Mouse (Mus musculus): Measurements from ENCODE around the gene Suds3. TPM values are rescaled to one million over a fixed set of nuclear protein-coding genes. Genes with fewer than 3 reads are reported as not detected.

Suds3 gene
- total RNA-seq (2021): 100 to 1,000 TPM; 100 to 109 TPM
- long read RNA-seq, experiment 1, partial matches to known transcripts: 23 of 241 reads
- long read RNA-seq, experiment 1, other reads (novel, unspliced or antisense): 218 of 241 reads
- long read RNA-seq, experiment 2, partial matches to known transcripts: 11 of 103 reads
- long read RNA-seq, experiment 2, other reads (novel, unspliced or antisense): 92 of 103 reads

- DNase-seq: peak; percentile 98
Measured at GRCm38 (mm10) chr5:117115836-117116366, at the start of gene Suds3. Suds3 (minus strand) TSS chr5:117116113.

GRCm38 (mm10) chr5:117164923-117165322, 49.0 kb upstream of the Suds3 start:
- no peak for DNase-seq

- no peak for DNase-seq
Measured at GRCm38 (mm10) chr5:117164516-117164915, 48.6 kb upstream of the Suds3 start.

- no peak for DNase-seq
Measured at GRCm38 (mm10) chr5:117163790-117164189, 47.9 kb upstream of the Suds3 start.

- DNase-seq: no peak
Measured at GRCm38 (mm10) chr5:117160499-117160898, 44.6 kb upstream of the Suds3 start.

- no peak for DNase-seq
Measured at GRCm38 (mm10) chr5:117159805-117160291, 43.9 kb upstream of the Suds3 start.

GRCm38 (mm10) chr5:117159326-117159725, 43.4 kb upstream of the Suds3 start:
- DNase-seq: no peak

GRCm38 (mm10) chr5:117158335-117159018, 42.6 kb upstream of the Suds3 start:
- DNase-seq: peak; percentile 81

GRCm38 (mm10) chr5:117153527-117154091, 37.7 kb upstream of the Suds3 start:
- peak; percentile 49 for DNase-seq

GRCm38 (mm10) chr5:117152944-117153343, 37.0 kb upstream of the Suds3 start:
- no peak for DNase-seq

GRCm38 (mm10) chr5:117150068-117150467, 34.2 kb upstream of the Suds3 start:
- DNase-seq: no peak

- no peak for DNase-seq
Measured at GRCm38 (mm10) chr5:117149054-117149942, 33.4 kb upstream of the Suds3 start.

GRCm38 (mm10) chr5:117147187-117148095, 31.5 kb upstream of the Suds3 start:
- no peak for DNase-seq

GRCm38 (mm10) chr5:117146165-117146564, 30.3 kb upstream of the Suds3 start:
- no peak for DNase-seq

- DNase-seq: peak; percentile 64
Measured at GRCm38 (mm10) chr5:117143721-117144135, 27.8 kb upstream of the Suds3 start.

- no peak for DNase-seq
Measured at GRCm38 (mm10) chr5:117140374-117140773, 24.5 kb upstream of the Suds3 start.

- DNase-seq: no peak
Measured at GRCm38 (mm10) chr5:117139822-117140221, 23.9 kb upstream of the Suds3 start.

GRCm38 (mm10) chr5:117138295-117138988, 22.5 kb upstream of the Suds3 start:
- no peak for DNase-seq

- DNase-seq: no peak
Measured at GRCm38 (mm10) chr5:117137594-117137993, 21.7 kb upstream of the Suds3 start.

- DNase-seq: no peak
Measured at GRCm38 (mm10) chr5:117137011-117137410, 21.1 kb upstream of the Suds3 start.

Data from adrenal gland, postnatal 10 days (tissue).